Mouse (Mus musculus) ES-E14 (cell line): ENCODE results near the gene Mgrn1.

Experiments
- HCFC1 ChIP-seq: IDR thresholded peaks from 2 replicates; pipeline ENCODE4 v1.6.1; 2012; ENCODE audit warnings: low read length, inconsistent platforms, borderline replicate concordance; ENCODE audit not compliant: insufficient read depth
- ZC3H11A ChIP-seq: IDR thresholded peaks from 2 replicates; pipeline ENCODE4 v1.6.1; 2012; ENCODE audit warnings: low read depth, mild to moderate bottlenecking, inconsistent platforms, low read length, borderline replicate concordance
- ZNF384 ChIP-seq: IDR thresholded peaks from 2 replicates; pipeline ENCODE4 v1.6.1; 2012; ENCODE audit warnings: low read depth, low read length, inconsistent platforms

DNA sequence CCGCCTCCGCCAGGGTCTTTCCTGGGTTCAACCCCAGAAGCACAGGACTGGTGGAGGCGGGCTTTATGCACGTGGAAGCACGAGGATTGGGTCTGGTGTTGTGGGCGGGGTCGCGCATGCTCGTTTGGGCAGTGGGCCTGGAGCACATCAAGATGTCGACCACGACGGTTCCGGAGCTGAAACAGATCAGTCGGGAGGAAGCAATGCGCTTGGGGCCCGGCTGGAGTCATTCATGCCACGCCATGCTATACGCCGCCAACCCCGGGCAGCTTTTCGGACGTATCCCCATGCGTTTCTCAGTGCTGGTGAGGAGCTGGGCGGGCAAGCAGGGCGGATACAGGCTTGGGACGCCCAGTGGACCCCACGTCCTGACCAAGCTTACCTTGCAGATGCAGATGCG lies 52.9 kb downstream of the Mgrn1 start:
- TF ChIP-seq ZC3H11A = no peak
- no peak for TF ChIP-seq ZNF384
- TF ChIP-seq HCFC1 = no peak
